Mouse (Mus musculus) ZHBTc4 (cell line): ENCODE measurements around the gene Grm1.

ENCODE experiments used
- DNase-seq: peaks from one replicate; pipeline ENCODE4 v3.0.0-alpha.2; 2011; ENCODE audit warnings: low read depth, low spot score

Gene Grm1

GRCm38 (mm10) chr10:10971311-10971710 is 110.8 kb downstream of the Grm1 start:
- DNase-seq = no peak

DNA sequence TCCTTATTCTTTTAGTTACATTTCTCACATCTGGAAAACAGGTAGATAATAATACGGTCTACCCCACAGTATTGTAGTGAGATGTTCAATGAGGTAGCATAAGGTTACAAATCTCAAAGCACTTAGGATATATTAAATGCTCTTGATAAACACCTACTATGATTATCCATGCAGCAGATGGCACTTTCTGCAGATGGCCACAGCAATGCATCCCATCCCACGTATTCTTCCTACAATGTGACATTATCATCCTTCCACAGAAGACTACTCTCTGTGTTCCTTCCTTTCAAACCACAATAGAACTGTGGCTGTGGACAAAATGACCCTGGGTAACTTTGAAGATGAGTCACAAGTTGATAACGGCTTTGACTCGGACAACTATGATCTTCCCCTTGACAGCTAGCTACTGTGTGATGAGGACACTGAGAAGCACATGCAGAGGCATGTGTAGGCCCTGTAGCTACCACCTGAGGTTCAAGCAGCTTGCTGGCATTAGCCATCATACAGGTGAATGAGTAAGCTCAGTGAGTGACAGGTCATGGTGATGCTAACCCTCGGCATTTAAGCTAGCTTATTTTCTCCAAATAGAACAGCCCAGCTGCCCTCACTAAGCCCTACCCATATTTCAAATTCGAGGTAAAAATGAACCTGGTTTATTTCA is 117.5 kb downstream of the Grm1 start:
- no peak for DNase-seq

- DNase-seq = no peak
Observed at GRCm38 (mm10) chr10:10950557-10950956, 131.6 kb downstream of the Grm1 start.

GRCm38 (mm10) chr10:10949172-10949571 is 133.0 kb downstream of the Grm1 start:
- no peak for DNase-seq

- no peak for DNase-seq
Observed at GRCm38 (mm10) chr10:10947531-10947930, 134.6 kb downstream of the Grm1 start.

- no peak for DNase-seq
Observed at GRCm38 (mm10) chr10:10944003-10944402, 138.2 kb downstream of the Grm1 start.

DNA sequence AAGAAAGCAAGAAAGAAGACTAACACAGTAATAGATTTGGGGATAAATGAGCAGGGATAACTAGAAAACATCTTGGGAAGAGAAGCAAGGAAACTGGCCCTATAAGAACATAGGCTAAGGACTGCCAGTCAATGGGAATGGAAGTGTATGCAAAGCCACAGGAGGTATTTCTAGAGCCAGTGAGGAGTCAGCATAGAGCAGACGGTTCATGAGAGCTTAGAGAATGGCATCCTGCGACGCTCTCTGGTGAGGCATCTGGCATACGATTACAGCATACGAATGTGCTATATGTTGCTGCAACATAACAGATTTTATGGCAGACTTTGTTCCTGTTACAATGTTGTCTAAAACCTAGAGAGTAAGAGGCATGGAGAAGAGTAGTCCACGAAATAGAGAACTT is 139.9 kb downstream of the Grm1 start:
- DNase-seq = no peak

GRCm38 (mm10) chr10:10935806-10936205 is 146.3 kb downstream of the Grm1 start:
- DNase-seq = no peak

- no peak for DNase-seq
Observed at GRCm38 (mm10) chr10:10929672-10930071, 152.5 kb downstream of the Grm1 start.

DNA sequence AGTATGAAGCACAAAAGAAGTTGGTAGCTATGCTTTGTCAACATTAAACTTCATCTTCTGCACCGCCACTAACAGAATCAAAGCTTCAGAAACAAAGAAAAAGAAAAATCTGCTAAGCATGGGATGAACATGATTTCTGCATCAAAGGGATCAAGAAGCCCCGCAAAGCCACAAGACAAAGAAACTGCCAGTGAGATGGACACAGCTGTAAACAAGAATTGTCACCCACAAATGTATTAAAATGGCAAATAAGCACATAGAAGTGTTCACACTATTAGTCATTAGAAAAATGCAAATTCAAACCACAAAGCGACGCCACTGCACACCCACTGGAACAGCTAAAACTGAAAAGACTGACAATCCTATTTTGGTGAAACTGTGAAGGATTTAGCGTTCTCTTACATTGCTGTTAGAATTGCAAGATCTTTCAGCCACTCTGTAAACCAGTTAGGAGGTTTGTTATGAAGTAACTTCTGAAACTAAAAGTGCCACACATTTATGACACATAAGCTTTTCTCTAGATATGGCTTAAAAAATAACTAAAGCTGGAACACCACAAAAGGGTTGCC is 153.3 kb downstream of the Grm1 start:
- no peak for DNase-seq

DNA sequence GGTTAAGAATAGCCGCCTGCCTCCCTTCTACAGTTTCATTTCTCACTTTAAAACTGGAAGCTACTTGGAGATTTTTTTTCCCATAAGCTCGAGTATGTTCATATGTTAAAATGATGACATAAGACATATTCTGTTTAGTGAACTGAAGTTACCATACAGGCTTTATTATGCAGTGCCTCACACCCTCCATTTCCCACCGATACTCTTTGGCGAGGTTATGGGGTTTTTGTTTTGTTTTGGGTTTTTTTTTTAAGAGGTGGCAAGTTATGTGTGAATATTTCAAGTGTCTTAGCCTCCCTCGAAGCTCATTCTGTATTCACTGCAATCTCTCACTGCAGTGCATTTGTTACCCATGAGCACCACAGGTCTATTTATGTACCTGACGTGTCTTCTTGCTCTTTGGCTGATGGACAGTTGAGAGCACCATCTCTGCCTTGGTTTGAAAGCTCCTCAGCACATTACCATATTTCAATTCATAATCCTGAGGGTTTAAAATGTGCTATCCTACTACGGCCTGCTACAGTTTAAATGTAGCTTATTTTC is 164.2 kb downstream of the Grm1 start:
- no peak for DNase-seq

DNA sequence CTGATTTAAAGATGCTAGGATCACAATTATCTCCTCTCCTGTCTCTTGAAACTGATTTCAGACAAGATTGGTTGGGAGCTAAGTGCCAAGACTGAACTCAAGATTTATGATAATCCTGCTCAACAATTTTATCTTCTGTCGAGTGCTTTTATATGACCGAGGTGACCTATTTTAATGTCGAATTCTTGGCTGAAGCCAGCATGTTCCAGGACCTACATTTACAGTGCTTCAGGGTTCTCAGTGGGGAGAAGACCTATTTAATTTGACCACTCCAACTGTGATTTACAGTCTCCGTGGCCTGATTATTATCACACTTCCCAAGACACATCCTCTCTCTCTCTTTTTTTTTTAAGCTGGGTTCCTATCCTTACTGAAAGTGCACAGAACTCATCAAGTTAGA is 168.5 kb downstream of the Grm1 start:
- no peak for DNase-seq

DNA sequence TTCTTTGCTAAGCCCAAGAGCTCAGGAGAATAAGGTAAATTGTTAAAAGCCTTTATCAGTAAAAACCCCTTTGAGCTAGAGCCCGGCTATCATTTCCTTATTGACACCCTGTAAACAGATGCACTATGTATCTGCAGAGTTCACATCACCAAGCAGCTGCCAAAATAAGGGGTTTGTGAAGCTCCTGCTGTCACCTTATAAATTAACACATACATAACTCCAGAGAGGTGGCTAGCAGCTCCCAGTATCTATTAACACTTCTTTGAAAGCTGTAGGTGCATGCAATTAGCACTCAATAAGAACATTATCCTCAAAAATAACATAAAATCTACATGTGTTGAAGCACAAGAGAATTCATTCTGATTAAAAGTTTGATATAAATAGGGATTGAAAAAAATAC is 191.9 kb downstream of the Grm1 start:
- no peak for DNase-seq

DNA sequence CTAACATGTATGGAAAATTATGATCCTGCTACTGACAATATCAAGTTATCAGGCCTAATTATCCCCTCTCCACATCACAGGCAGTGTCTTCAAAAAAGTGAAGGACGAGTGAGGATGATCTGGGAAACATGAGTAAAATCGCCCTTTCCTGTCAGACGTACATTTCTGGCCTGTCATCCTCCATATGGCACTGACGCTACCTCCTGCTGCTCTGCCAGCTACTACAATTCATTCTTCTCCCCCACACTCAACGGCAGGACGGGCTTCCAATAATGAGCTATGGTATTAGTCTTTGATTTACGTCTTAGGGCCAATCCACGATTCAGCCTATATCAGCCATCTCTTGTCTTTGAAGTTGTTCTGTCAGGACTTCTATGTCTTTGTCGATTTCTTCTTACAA is 193.6 kb downstream of the Grm1 start:
- no peak for DNase-seq

GRCm38 (mm10) chr10:10884992-10885391 is 197.2 kb downstream of the Grm1 start:
- DNase-seq = no peak

- DNase-seq = no peak
Observed at GRCm38 (mm10) chr10:10872142-10872541, 210.0 kb downstream of the Grm1 start.

- DNase-seq = no peak
Observed at GRCm38 (mm10) chr10:10870271-10870670, 211.9 kb downstream of the Grm1 start.

DNA sequence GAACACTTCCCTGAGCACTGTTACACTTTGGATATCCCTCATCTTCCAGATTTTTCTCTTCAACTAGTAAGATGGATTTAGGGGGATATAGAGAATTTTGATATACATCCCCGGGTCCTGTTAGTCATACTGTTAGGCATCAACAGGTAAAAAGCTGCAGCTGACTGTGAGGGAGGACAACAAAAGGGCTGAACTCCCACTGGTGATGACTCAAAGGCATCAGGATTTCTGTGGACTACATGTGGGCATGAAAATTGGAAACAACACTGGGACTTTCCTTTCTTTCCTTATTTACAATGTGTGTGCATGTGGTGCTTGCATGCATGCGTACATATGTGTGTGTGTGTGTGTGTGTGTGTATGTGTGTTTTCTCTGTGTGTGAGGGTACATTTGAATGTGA is 215.9 kb downstream of the Grm1 start:
- no peak for DNase-seq

DNA sequence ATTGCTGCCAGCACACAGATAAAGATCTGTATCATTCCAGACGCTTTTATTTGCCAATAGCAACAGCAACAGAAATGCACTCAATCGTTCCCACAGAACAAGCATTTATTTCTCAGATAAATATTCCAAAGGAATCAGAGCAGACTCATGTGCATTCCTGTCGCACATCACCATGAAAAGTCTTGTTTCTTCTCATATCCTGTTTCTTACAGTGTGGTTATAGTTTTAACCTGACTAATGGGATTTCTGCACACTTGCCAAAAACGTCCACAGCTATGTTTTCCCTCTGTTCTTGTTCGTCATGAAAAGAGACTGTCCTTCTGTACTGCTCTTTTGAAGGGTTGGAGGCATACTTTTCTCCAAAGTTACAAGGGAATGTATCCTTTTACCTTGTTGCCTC is 217.4 kb downstream of the Grm1 start:
- DNase-seq = no peak

GRCm38 (mm10) chr10:10847376-10848286 is 234.5 kb downstream of the Grm1 start:
- DNase-seq = peak; percentile 2

GRCm38 (mm10) chr10:10845059-10845685 is 237.0 kb downstream of the Grm1 start:
- no peak for DNase-seq

GRCm38 (mm10) chr10:10835406-10835805 is 246.8 kb downstream of the Grm1 start:
- no peak for DNase-seq
